In genomic region chr17:26836786-26837545, GRCm38 (mm10) we compare ENCODE assay signal across 20 mouse cellular contexts. TPM values are rescaled to one million over a fixed set of nuclear protein-coding genes. Genes with fewer than 3 reads are reported as not detected.
DNase-seq lines count a peak whose midpoint lies in the region; ATAC-seq lines count a peak whose summit lies in the region.
"Had no signal": no experiment of that assay in that cellular context is flagged by ENCODE, and none has a peak within 500 bp of the region (broad histone marks: within the 10 kb centered on the region; RNA-seq: fewer than 3 reads in every experiment).

No protein-coding gene starts in this region.

- H3K9ac ChIP-seq in forebrain, embryonic 13.5 days, result no peak overlapping the region
- no peak overlapping the region for H3K9ac ChIP-seq in limb, embryonic 11.5 days (ENCODE audit: low read length)
- H3K9ac ChIP-seq: forebrain, postnatal 0 days; limb, embryonic 12.5 days; liver, postnatal 0 days had no signal

- H3K4me1 ChIP-seq in forebrain, embryonic 10.5 days, result peaks cover 22% of the 10 kb centered on the region
- H3K4me1 ChIP-seq in forebrain, embryonic 13.5 days, result peaks cover 8% of the 10 kb centered on the region; the same call in 1 of the 2 replicates
- peaks cover 37% of the 10 kb centered on the region for H3K4me1 ChIP-seq in megakaryocyte, embryonic 14.5 days
- peaks cover 18% of the 10 kb centered on the region for H3K4me1 ChIP-seq in embryonic facial prominence, embryonic 10.5 days
- peaks cover 2% of the 10 kb centered on the region; the same call in 1 of the 2 replicates for H3K4me1 ChIP-seq in limb, embryonic 11.5 days (ENCODE audit: control insufficient read depth, insufficient read depth, low read length)

- DNase-seq in forebrain, embryonic 10.5 days (ENCODE audit: extremely low spot score, low spot score), result peak; percentile 46
- DNase-seq in embryonic facial prominence, embryonic 10.5 days (ENCODE audit: low spot score), result peak; percentile 55
- DNase-seq in limb, embryonic 11.5 days (ENCODE audit: low spot score), result peak; percentile 55
- DNase-seq in cerebellum, adult 8-10 months, result no peak
- no peak for DNase-seq in lung, postnatal 4 days
- DNase-seq: adrenal gland, adult 8-10 months; cerebellum, postnatal 14 days; forebrain, postnatal 0 days; gastrocnemius, postnatal 10 days; kidney, adult 11 months; kidney, postnatal 25 days; liver, postnatal 0 days; right cerebral cortex, postnatal 14 days; thymus, postnatal 36 days had no signal

- H3K4me2 ChIP-seq in forebrain, embryonic 13.5 days, result no peak overlapping the region
- no peak overlapping the region for H3K4me2 ChIP-seq in limb, embryonic 11.5 days (ENCODE audit: low read depth, severe bottlenecking)
- H3K4me2 ChIP-seq: limb, embryonic 12.5 days had no signal

- no peaks in the 10 kb centered on the region for H3K9me3 ChIP-seq in forebrain, embryonic 10.5 days
- no peaks in the 10 kb centered on the region for H3K9me3 ChIP-seq in forebrain, embryonic 13.5 days (replicated peaks)
- peaks cover 12% of the 10 kb centered on the region for H3K9me3 ChIP-seq in megakaryocyte, embryonic 14.5 days
- no peaks in the 10 kb centered on the region for H3K9me3 ChIP-seq in embryonic facial prominence, embryonic 10.5 days
- no peaks in the 10 kb centered on the region for H3K9me3 ChIP-seq in limb, embryonic 11.5 days (ENCODE audit: control insufficient read depth, low read length)
- H3K9me3 ChIP-seq: limb, embryonic 12.5 days had no signal

- H3K4me3 ChIP-seq in forebrain, embryonic 10.5 days, result no peak overlapping the region
- H3K4me3 ChIP-seq in forebrain, embryonic 13.5 days, result no peak overlapping the region
- H3K4me3 ChIP-seq in megakaryocyte, embryonic 14.5 days (replicated peaks), result peak overlapping the region; percentile 82
- no peak overlapping the region for H3K4me3 ChIP-seq in embryonic facial prominence, embryonic 10.5 days
- no peak overlapping the region for H3K4me3 ChIP-seq in limb, embryonic 11.5 days (ENCODE audit: low read depth, low read length)
- H3K4me3 ChIP-seq: limb, embryonic 12.5 days had no signal

- no peaks in the 10 kb centered on the region for H3K36me3 ChIP-seq in forebrain, embryonic 10.5 days (replicated peaks)
- no peaks in the 10 kb centered on the region for H3K36me3 ChIP-seq in forebrain, embryonic 13.5 days (ENCODE audit: poor library complexity, severe bottlenecking)
- H3K36me3 ChIP-seq in megakaryocyte, embryonic 14.5 days (replicated peaks; ENCODE audit: low read length), result no peaks in the 10 kb centered on the region
- no peaks in the 10 kb centered on the region for H3K36me3 ChIP-seq in embryonic facial prominence, embryonic 10.5 days (replicated peaks)
- no peaks in the 10 kb centered on the region for H3K36me3 ChIP-seq in limb, embryonic 11.5 days (ENCODE audit: control insufficient read depth, insufficient read depth, low read length)
- H3K36me3 ChIP-seq: limb, embryonic 12.5 days had no signal

- peaks cover 98% of the 10 kb centered on the region for H3K27me3 ChIP-seq in forebrain, embryonic 10.5 days (ENCODE audit: poor library complexity, severe bottlenecking)
- H3K27me3 ChIP-seq in forebrain, embryonic 13.5 days, result peaks cover 100% of the 10 kb centered on the region
- H3K27me3 ChIP-seq in megakaryocyte, embryonic 14.5 days (replicated peaks), result peaks cover 98% of the 10 kb centered on the region
- H3K27me3 ChIP-seq in embryonic facial prominence, embryonic 10.5 days (replicated peaks; ENCODE audit: low read depth, poor library complexity, severe bottlenecking), result peaks cover 99% of the 10 kb centered on the region
- peaks cover 86% of the 10 kb centered on the region for H3K27me3 ChIP-seq in limb, embryonic 11.5 days (ENCODE audit: control insufficient read depth, insufficient read depth, low read length)

- 1% methylated on average over 19 of the region's 19 CpGs for WGBS in forebrain, embryonic 10.5 days
- under 1% methylated on average over 19 of the region's 19 CpGs for WGBS in forebrain, embryonic 13.5 days
- 2% methylated on average over 19 of the region's 19 CpGs for WGBS in embryonic facial prominence, embryonic 10.5 days
- WGBS in limb, embryonic 11.5 days, result under 1% methylated on average over 19 of the region's 19 CpGs

- no peak for ATAC-seq in forebrain, embryonic 13.5 days
- no peak for ATAC-seq in megakaryocyte, adult 5-6 weeks (ENCODE audit: poor library complexity, severe bottlenecking)
- ATAC-seq in limb, embryonic 11.5 days (ENCODE audit: insufficient number of reproducible peaks, low FRiP score, low TSS enrichment, low read depth), result no peak
- ATAC-seq: forebrain, postnatal 0 days; liver, postnatal 0 days had no signal

- no peak overlapping the region for H3K27ac ChIP-seq in forebrain, embryonic 10.5 days
- no peak overlapping the region for H3K27ac ChIP-seq in forebrain, embryonic 13.5 days
- H3K27ac ChIP-seq in embryonic facial prominence, embryonic 10.5 days (replicated peaks), result no peak overlapping the region
- no peak overlapping the region for H3K27ac ChIP-seq in limb, embryonic 11.5 days (replicated peaks; ENCODE audit: low read depth, low read length)
- H3K27ac ChIP-seq: limb, embryonic 12.5 days had no signal

RNA-seq across cellular contexts. Expression of gene Nkx2-5, which starts 7.8 kb away (rescaled TPM):
- polyA plus RNA-seq in forebrain, embryonic 10.5 days (2016; fragmentation: Nextera tagmentation; extraction: Ambion mirVana), result not detected in 2 replicates
- polyA plus RNA-seq in forebrain, embryonic 13.5 days (2015; fragmentation: Nextera tagmentation; extraction: Ambion mirVana), result 0.53 TPM in 1 of 2 replicates, not detected in the other
- polyA plus RNA-seq in megakaryocyte, embryonic 14.5 days (2012; ENCODE audit: insufficient read depth, low replicate concordance), result not detected in 2 replicates
- not detected in 2 replicates for total RNA-seq in megakaryocyte, adult 5-6 weeks (2015)
- not detected in 2 replicates for total RNA-seq in megakaryocyte, adult 5-6 weeks (2017)
- polyA plus RNA-seq in embryonic facial prominence, embryonic 10.5 days (2016; fragmentation: Nextera tagmentation; extraction: Ambion mirVana), result 0.48 and 0.75 TPM in 2 replicates
- 0.16 TPM in 1 of 2 replicates, not detected in the other for polyA plus RNA-seq in limb, embryonic 11.5 days (2014; fragmentation: Nextera tagmentation; extraction: Ambion mirVana)
- total RNA-seq: adrenal gland, adult 8-10 months; gastrocnemius, postnatal 10 days; hematopoietic stem cell, adult 5-6 weeks; layer of hippocampus, postnatal 25 days had no signal
- polyA plus RNA-seq: forebrain, postnatal 0 days; limb, embryonic 12.5 days; liver, postnatal 0 days had no signal

RNA-seq across cellular contexts. Expression of gene Bnip1, which starts 56.1 kb away (rescaled TPM):
- 43.9 and 51.5 TPM in 2 replicates for polyA plus RNA-seq in forebrain, embryonic 10.5 days (2016; fragmentation: Nextera tagmentation; extraction: Ambion mirVana)
- 50.6 and 59.0 TPM in 2 replicates for polyA plus RNA-seq in forebrain, embryonic 13.5 days (2015; fragmentation: Nextera tagmentation; extraction: Ambion mirVana)
- polyA plus RNA-seq in megakaryocyte, embryonic 14.5 days (2012; ENCODE audit: insufficient read depth, low replicate concordance), result 8.9 and 26.5 TPM in 2 replicates
- total RNA-seq in megakaryocyte, adult 5-6 weeks (2015), result 18.8 and 20.2 TPM in 2 replicates
- 22.0 and 31.9 TPM in 2 replicates for total RNA-seq in megakaryocyte, adult 5-6 weeks (2017)
- 44.4 and 51.0 TPM in 2 replicates for polyA plus RNA-seq in embryonic facial prominence, embryonic 10.5 days (2016; fragmentation: Nextera tagmentation; extraction: Ambion mirVana)
- 51.2 and 51.5 TPM in 2 replicates for polyA plus RNA-seq in limb, embryonic 11.5 days (2014; fragmentation: Nextera tagmentation; extraction: Ambion mirVana)

Comparison
In these comparisons a context has a peak if more than half of its experiments do, and no peak if none do; other contexts are left out.
1. DNase-seq: peak in forebrain, embryonic 10.5 days (single experiment), embryonic facial prominence, embryonic 10.5 days (single experiment) and limb, embryonic 11.5 days (single experiment); none in cerebellum, adult 8-10 months (single experiment) and lung, postnatal 4 days (0 of 2).